Mouse (Mus musculus) limb, embryonic 15.5 days (tissue): ENCODE results near the gene Aunip. TPM values are rescaled to one million over a fixed set of nuclear protein-coding genes. Genes with fewer than 3 reads are reported as not detected.
A peak's percentile ranks its signal among the peaks of the same experiment; 100 is the strongest.

ENCODE experiments used
- ATAC-seq: fragments of 200-750 bp; cut with Nextera tagmentation; 2 replicates; pipeline ENCODE4 v1.8.0; 2017; ENCODE audit warnings: low read depth, moderate TSS enrichment; ENCODE audit not compliant: insufficient number of reproducible peaks, low FRiP score, low TSS enrichment
- H3K27ac ChIP-seq: fragments of 300-500 bp; sonication (generic); 2 replicates; pipeline ENCODE4 v1.5.1; 2015; ENCODE audit warnings: moderate library complexity, mild to moderate bottlenecking, inconsistent platforms
- H3K27me3 ChIP-seq: fragments of 300-500 bp; sonication (generic); 2 replicates; pipeline ENCODE4 v1.6.1; 2015; ENCODE audit warnings: inconsistent platforms
- H3K36me3 ChIP-seq: fragments of 300-500 bp; sonication (generic); 2 replicates; pipeline ENCODE4 v1.6.1; 2015; ENCODE audit warnings: inconsistent platforms
- H3K4me1 ChIP-seq: fragments of 300-500 bp; sonication (generic); 2 replicates; pipeline ENCODE4 v1.6.1; 2015; ENCODE audit warnings: inconsistent platforms
- H3K4me2 ChIP-seq: fragments of 300-500 bp; sonication (generic); 2 replicates; pipeline ENCODE4 v1.6.1; 2015; ENCODE audit warnings: mild to moderate bottlenecking, inconsistent platforms
- H3K4me3 ChIP-seq: fragments of 300-500 bp; sonication (generic); 2 replicates; pipeline ENCODE4 v1.5.1; 2015; ENCODE audit warnings: mild to moderate bottlenecking, inconsistent platforms
- H3K9ac ChIP-seq: fragments of 300-500 bp; sonication (generic); 2 replicates; pipeline ENCODE4 v1.6.1; 2015; ENCODE audit warnings: inconsistent platforms
- H3K9me3 ChIP-seq: fragments of 300-500 bp; sonication (generic); 2 replicates; pipeline ENCODE4 v1.6.1; 2016; ENCODE audit warnings: inconsistent platforms
- WGBS: fragments of 180-500 bp; shearing (Covaris S2); methylation state at CpG from one replicate; pipeline ENCODE4 v1.1.7; 2015; 5-methylcytosine and 5-hydroxymethylcytosine counted together
- polyA plus RNA-seq: library from polyadenylated mRNA; unstranded; fragments of >200 nt; fragmentation: Nextera tagmentation; extraction: Ambion mirVana; gene quantifications from 2 replicates; pipeline ENCODE4 v1.2.1, GENCODE M21; 2015

Aunip gene
- polyA plus RNA-seq, 1 experiment from 2014 or later = 12.1 TPM

DNA sequence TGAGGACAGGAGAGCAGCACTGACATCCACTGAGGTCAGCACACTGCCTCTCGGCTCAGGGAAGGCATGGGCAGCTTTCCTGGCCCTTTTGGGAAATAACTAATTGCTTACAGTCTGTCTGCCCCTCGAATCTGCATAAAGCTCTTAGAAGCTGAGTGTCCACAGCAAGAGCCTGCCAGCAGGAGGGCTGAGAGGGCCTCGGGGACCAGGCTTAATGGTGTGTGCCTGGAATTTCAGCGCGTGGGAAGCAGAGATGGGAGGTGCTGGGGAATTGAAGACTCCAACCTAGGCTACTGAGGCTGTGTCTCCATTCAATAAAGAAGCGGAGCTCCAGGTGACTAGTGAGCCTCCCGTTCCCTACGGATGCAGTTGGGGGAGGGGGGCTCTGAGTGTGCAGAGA, 36.6 kb upstream of the Aunip start:
- WGBS = 61% methylated on average over 8 of the region's 8 CpGs
- H3K4me3 ChIP-seq = no peak overlapping the region

GRCm38 (mm10) chr4:134476899-134477298, 33.9 kb upstream of the Aunip start:
- H3K9me3 ChIP-seq = no peaks in the 10 kb centered on the region
- H3K9ac ChIP-seq = no peak overlapping the region
- H3K36me3 ChIP-seq = peaks cover 49% of the 10 kb centered on the region
- no peaks in the 10 kb centered on the region for H3K27me3 ChIP-seq
- H3K4me1 ChIP-seq = peaks cover 8% of the 10 kb centered on the region; the same call in 1 of the 2 replicates
- ATAC-seq = no peak
- peak overlapping the region; percentile 43; the same call in 1 of the 2 replicates for H3K27ac ChIP-seq
- H3K4me2 ChIP-seq = no peak overlapping the region
- no peak overlapping the region for H3K4me3 ChIP-seq
- WGBS = 82% methylated on average over 8 of the region's 8 CpGs

More for the DNA sequence above, 36.6 kb upstream of the Aunip start:
- ATAC-seq = no peak
- Histone ChIP-seq H3K9me3 (no peaks in the 10 kb centered on the region), H3K27ac (no peak overlapping the region), H3K4me2 (no peak overlapping the region), H3K4me1 (peaks cover 19% of the 10 kb centered on the region), H3K36me3 (peaks cover 60% of the 10 kb centered on the region), H3K27me3 (no peaks in the 10 kb centered on the region), H3K9ac (no peak overlapping the region)

- no peak overlapping the region for H3K4me2 ChIP-seq
- H3K9me3 ChIP-seq = no peaks in the 10 kb centered on the region
- 0 out of 2 replicates have a peak, but pooled peaks have one; percentile 46 for ATAC-seq
- peaks cover 38% of the 10 kb centered on the region for H3K36me3 ChIP-seq
- no peak overlapping the region; the same call in 1 of the 2 replicates for H3K9ac ChIP-seq
- H3K4me3 ChIP-seq = no peak overlapping the region
- 5% methylated on average over 9 of the region's 9 CpGs for WGBS
- no peak overlapping the region for H3K27ac ChIP-seq
- H3K27me3 ChIP-seq = 0 out of 2 replicates have a peak, but pooled peaks cover 3% of the 10 kb centered on the region
- peaks cover 8% of the 10 kb centered on the region; the same call in 1 of the 2 replicates for H3K4me1 ChIP-seq
Measured at GRCm38 (mm10) chr4:134478031-134478430, 32.8 kb upstream of the Aunip start.

GRCm38 (mm10) chr4:134479839-134480238, 31.0 kb upstream of the Aunip start:
- peaks cover 24% of the 10 kb centered on the region for H3K36me3 ChIP-seq
- peaks cover 6% of the 10 kb centered on the region; the same call in 1 of the 2 replicates for H3K4me1 ChIP-seq
- no peak overlapping the region for H3K4me2 ChIP-seq
- no peak overlapping the region for H3K4me3 ChIP-seq
- ATAC-seq = no peak
- H3K9me3 ChIP-seq = no peaks in the 10 kb centered on the region
- H3K27ac ChIP-seq = no peak overlapping the region
- 80% methylated on average over 4 of the region's 4 CpGs for WGBS
- no peak overlapping the region for H3K9ac ChIP-seq
- H3K27me3 ChIP-seq = 0 out of 2 replicates have a peak, but pooled peaks cover 3% of the 10 kb centered on the region

DNA sequence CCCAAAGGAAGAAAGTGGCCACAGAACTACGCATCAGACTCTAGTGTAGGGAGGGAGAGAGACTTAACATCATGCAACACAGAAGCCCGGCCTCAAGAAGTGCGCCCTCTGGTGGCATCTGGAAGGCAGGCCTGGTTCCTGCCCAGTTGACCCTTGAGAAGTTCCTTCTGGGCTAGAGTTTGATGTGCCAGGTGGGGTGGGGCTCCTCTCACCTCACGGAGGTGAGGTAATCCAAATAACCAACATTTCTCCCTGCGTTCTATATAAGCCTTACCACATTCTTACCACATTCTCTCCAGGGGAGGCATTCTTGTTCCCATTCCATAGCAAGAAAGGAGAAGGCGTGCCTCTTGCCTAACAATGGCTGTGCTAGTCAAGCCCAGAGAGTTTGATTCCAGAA, 29.9 kb upstream of the Aunip start:
- H3K9me3 ChIP-seq = no peaks in the 10 kb centered on the region
- H3K27me3 ChIP-seq = 0 out of 2 replicates have a peak, but pooled peaks cover 3% of the 10 kb centered on the region
- no peak for ATAC-seq
- H3K4me2 ChIP-seq = no peak overlapping the region
- H3K36me3 ChIP-seq = peaks cover 14% of the 10 kb centered on the region
- no peak overlapping the region for H3K9ac ChIP-seq
- no peak overlapping the region for H3K27ac ChIP-seq
- H3K4me1 ChIP-seq = peaks cover 6% of the 10 kb centered on the region; the same call in 1 of the 2 replicates
- WGBS = 18% methylated on average over 6 of the region's 6 CpGs
- H3K4me3 ChIP-seq = no peak overlapping the region

DNA sequence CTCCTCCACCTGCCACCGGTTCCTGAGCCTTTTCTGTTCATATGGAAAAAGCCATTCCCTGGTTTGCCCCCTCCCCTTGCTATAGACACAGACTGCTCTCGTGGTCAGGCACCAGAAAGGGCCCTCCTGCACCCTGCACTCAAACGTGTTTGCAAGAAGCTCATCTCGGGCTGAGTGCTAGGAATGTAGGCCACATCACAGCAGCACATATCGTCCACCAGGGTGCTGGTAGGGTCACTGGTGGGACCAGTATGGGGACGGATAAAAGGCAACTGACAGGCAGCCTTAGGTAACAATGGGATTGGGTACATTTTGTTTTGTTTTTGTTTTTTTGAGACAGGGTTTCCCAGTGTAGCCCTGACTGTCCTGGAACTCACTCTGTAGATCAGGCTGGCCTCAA, 29.5 kb upstream of the Aunip start:
- H3K4me3 ChIP-seq = no peak overlapping the region
- no peak overlapping the region for H3K27ac ChIP-seq
- ATAC-seq = no peak
- H3K36me3 ChIP-seq = peaks cover 10% of the 10 kb centered on the region
- peaks cover 6% of the 10 kb centered on the region; the same call in 1 of the 2 replicates for H3K4me1 ChIP-seq
- H3K9me3 ChIP-seq = no peaks in the 10 kb centered on the region
- H3K27me3 ChIP-seq = 0 out of 2 replicates have a peak, but pooled peaks cover 3% of the 10 kb centered on the region
- H3K9ac ChIP-seq = no peak overlapping the region
- H3K4me2 ChIP-seq = no peak overlapping the region
- WGBS = 70% methylated on average over 6 of the region's 6 CpGs

GRCm38 (mm10) chr4:134482442-134482841, 28.4 kb upstream of the Aunip start:
- no peaks in the 10 kb centered on the region for H3K9me3 ChIP-seq
- H3K4me2 ChIP-seq = no peak overlapping the region
- H3K36me3 ChIP-seq = no peaks in the 10 kb centered on the region
- peaks cover 6% of the 10 kb centered on the region; the same call in 1 of the 2 replicates for H3K4me1 ChIP-seq
- H3K9ac ChIP-seq = no peak overlapping the region
- 0 out of 2 replicates have a peak, but pooled peaks cover 3% of the 10 kb centered on the region for H3K27me3 ChIP-seq
- no peak for ATAC-seq
- H3K27ac ChIP-seq = no peak overlapping the region
- WGBS = 77% methylated on average over 8 of the region's 8 CpGs
- H3K4me3 ChIP-seq = no peak overlapping the region

DNA sequence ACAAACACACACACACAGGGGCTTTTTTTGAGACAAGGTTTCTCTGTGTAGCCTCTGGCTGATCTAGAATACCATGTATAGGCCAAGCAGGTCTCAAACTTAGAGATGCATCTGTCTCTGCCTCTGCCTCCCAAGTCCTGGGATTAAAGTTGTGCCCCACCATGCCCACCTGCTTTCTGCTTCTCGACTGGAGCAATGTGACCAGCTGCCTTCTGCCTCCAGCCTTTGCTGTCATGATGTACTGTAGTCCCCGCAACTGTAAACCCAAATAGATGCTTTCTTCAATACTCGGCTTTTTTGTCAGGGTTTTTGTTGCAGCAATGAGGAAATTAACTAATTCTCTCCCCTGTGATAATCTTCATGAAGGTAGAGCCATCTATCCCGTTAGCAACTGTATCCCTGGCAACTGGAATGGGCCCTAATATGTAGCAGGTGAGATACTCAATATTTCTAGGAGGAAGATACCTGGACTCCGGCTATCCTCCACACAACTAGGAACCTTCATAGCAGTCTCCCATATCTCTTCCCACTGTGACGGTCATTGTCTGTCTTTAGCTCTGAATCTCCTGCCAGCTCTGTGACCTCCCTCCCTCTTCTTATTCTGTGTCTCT, 27.6 kb upstream of the Aunip start:
- ATAC-seq = no peak
- Histone ChIP-seq H3K27ac (no peak overlapping the region), H3K9ac (no peak overlapping the region), H3K4me3 (no peak overlapping the region), H3K4me2 (no peak overlapping the region), H3K27me3 (0 out of 2 replicates have a peak, but pooled peaks cover 3% of the 10 kb centered on the region), H3K9me3 (no peaks in the 10 kb centered on the region), H3K4me1 (0 out of 2 replicates have a peak, but pooled peaks cover 2% of the 10 kb centered on the region), H3K36me3 (no peaks in the 10 kb centered on the region)
- WGBS = 62% methylated on average over 6 of the region's 6 CpGs

DNA sequence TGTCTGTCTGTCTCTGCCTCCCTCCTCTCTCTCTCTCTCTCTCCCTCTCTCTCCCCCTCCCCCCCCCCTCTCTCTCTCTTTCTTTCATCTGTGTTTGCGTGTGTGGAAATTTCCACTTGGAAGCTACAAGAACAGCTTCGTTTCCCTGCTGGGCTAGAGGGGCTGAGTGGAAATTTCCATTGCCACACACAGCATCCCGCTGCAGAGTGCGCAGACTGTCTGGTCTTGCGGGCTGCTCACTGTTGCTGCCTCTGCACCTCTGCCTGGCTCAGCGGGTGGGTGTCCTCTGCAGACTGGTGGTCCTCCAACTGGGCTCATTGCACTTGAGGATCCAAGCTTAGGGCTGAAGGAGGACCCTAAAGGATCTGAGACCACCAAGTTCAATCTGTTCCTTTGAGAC, 27.1 kb upstream of the Aunip start:
- Histone ChIP-seq H3K4me1 (0 out of 2 replicates have a peak, but pooled peaks cover 2% of the 10 kb centered on the region), H3K36me3 (no peaks in the 10 kb centered on the region), H3K9me3 (no peaks in the 10 kb centered on the region), H3K9ac (no peak overlapping the region), H3K27ac (no peak overlapping the region), H3K4me2 (no peak overlapping the region), H3K27me3 (0 out of 2 replicates have a peak, but pooled peaks cover 3% of the 10 kb centered on the region), H3K4me3 (no peak overlapping the region)
- ATAC-seq = no peak
- 36% methylated on average over 6 of the region's 6 CpGs for WGBS

- no peak overlapping the region for H3K9ac ChIP-seq
- no peak overlapping the region for H3K4me2 ChIP-seq
- no peak overlapping the region for H3K4me3 ChIP-seq
- H3K27me3 ChIP-seq = 0 out of 2 replicates have a peak, but pooled peaks cover 3% of the 10 kb centered on the region
- no peaks in the 10 kb centered on the region for H3K36me3 ChIP-seq
- no peak overlapping the region; the same call in 1 of the 2 replicates for H3K27ac ChIP-seq
- WGBS = 84% methylated on average over 10 of the region's 10 CpGs
- H3K9me3 ChIP-seq = no peaks in the 10 kb centered on the region
- no peak for ATAC-seq
- 0 out of 2 replicates have a peak, but pooled peaks cover 2% of the 10 kb centered on the region for H3K4me1 ChIP-seq
Measured at GRCm38 (mm10) chr4:134484231-134484630, 26.6 kb upstream of the Aunip start.

DNA sequence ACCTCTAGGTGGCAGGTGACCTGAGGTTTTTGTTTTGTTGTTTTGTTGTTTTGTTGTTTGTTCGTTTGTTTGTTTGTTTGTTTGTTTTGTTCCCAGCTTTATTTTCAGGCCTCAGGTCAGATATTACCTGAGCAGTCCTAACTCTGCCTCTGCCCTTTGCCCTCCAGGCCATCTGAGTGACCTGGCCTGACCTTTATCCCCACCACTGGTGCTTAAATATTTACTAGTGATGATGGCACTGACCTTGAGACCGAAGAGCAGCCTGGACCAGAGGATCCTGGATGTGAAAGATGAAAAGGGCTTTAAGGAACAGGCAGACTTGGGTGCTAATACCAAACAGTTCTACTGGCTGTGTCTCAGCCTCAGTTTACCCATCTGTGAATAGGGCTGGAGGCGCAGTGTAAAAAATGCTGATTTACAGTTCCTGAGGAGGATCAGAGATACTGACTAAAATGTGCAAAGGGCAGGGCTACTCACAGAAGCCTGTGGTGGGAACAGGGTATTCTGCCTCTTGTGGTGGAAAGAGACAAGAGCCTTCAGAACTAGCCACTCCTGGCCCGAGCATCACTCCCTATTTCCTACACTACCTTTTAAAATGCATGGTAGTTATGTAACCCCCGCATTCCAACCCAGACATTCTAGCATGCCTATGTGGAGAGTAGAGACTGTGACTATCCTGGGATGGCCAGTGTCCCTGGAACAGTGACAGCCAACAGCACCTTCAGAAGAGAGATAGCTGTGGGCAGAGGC, 25.5 kb upstream of the Aunip start:
- Histone ChIP-seq H3K36me3 (no peaks in the 10 kb centered on the region), H3K9me3 (no peaks in the 10 kb centered on the region), H3K4me3 (no peak overlapping the region), H3K4me1 (0 out of 2 replicates have a peak, but pooled peaks cover 2% of the 10 kb centered on the region), H3K27me3 (0 out of 2 replicates have a peak, but pooled peaks cover 3% of the 10 kb centered on the region), H3K27ac (no peak overlapping the region), H3K4me2 (no peak overlapping the region), H3K9ac (no peak overlapping the region)
- no peak for ATAC-seq
- 90% methylated on average over 5 of the region's 5 CpGs for WGBS

- no peak overlapping the region for H3K4me2 ChIP-seq
- H3K4me1 ChIP-seq = 0 out of 2 replicates have a peak, but pooled peaks cover 2% of the 10 kb centered on the region
- ATAC-seq = no peak
- no peaks in the 10 kb centered on the region for H3K9me3 ChIP-seq
- no peak overlapping the region for H3K4me3 ChIP-seq
- no peak overlapping the region for H3K9ac ChIP-seq
- no peaks in the 10 kb centered on the region for H3K27me3 ChIP-seq
- no peaks in the 10 kb centered on the region for H3K36me3 ChIP-seq
- H3K27ac ChIP-seq = no peak overlapping the region
- 86% methylated on average over 5 of the region's 5 CpGs for WGBS
Measured at GRCm38 (mm10) chr4:134488211-134488610, 22.6 kb upstream of the Aunip start.
